Mouse (Mus musculus) lung, postnatal 14 days (tissue): ENCODE measurements around the gene Vwa5b1.

ENCODE experiments used
- DNase-seq: peaks from one replicate; pipeline ENCODE4 v3.0.0; 2021

Vwa5b1 gene

GRCm38 (mm10) chr4:138574800-138575606 is 60.7 kb downstream of the Vwa5b1 start:
- DNase-seq, result no peak

GRCm38 (mm10) chr4:138569928-138570327 is 65.8 kb downstream of the Vwa5b1 start:
- peak; percentile 12 for DNase-seq

DNA sequence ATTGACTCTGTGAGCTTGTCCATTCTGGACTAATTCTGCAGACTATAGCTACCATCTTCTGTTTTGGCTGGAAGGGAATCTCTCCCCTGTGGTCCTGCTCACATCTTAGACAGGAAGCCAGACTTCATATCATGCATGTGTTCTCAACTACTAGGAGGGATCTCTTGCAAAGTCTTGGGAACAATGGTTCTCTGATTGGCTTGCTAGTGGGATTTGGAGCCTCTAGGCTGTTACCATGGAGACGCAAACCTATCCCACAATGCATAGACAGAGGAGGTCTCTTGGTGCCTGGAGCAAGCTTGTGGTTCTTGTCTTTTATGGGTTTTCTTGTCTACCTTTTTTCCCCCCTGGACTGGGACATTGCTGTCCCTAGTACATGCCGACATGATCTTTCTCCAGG is 67.4 kb downstream of the Vwa5b1 start:
- DNase-seq, result no peak

DNA sequence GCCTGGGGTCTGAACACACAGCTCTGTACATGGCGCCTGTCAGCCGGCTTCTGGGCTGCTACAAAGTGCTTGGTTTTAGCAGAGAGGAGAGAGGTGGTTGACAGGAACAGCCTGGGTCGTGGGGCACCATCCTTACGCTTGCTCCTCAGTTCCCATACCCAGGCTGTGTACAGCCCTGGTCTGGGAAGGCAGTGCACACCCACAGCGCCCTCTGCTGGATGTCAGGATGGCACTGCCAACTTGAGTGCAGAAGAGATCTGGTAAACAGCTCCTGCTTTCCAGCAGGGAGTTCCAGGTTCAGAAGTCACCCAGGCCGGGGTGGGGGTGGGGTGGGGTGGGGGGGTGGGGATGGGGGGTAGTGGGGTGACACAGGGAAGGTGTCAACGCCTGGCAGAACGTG is 73.7 kb downstream of the Vwa5b1 start:
- peak; percentile 88 for DNase-seq

GRCm38 (mm10) chr4:138555531-138555930 is 80.2 kb downstream of the Vwa5b1 start:
- peak; percentile 54 for DNase-seq

- peak; percentile 8 for DNase-seq
These were observed 80.8 kb downstream of the Vwa5b1 start for GRCm38 (mm10) chr4:138554934-138555333.

GRCm38 (mm10) chr4:138554302-138554701 is 81.4 kb downstream of the Vwa5b1 start:
- no peak for DNase-seq

GRCm38 (mm10) chr4:138553516-138553933 is 82.2 kb downstream of the Vwa5b1 start:
- DNase-seq, result peak; percentile 19

GRCm38 (mm10) chr4:138553116-138553515 is 82.6 kb downstream of the Vwa5b1 start:
- DNase-seq, result no peak

- no peak for DNase-seq
These were observed 84.1 kb downstream of the Vwa5b1 start for GRCm38 (mm10) chr4:138551601-138552000.

DNA sequence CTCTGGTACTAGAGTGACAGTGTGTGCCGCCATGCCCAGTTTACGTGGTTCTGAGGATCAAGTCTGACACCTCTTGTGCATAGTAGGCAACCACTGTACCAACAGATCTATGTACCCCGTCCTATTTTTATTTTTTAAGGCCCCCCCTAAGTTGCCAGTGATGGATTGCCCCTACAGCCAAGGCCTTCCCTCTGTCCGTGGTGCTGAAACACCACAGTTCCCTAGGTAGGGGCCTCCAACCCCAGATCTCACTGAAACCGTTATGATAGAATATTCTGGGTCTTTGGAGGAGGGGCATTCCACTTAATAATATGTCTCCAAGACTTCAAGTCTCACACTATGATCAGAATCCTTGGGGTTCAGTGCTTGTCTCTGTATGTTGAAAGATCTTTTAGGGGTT is 85.1 kb downstream of the Vwa5b1 start:
- no peak for DNase-seq

DNA sequence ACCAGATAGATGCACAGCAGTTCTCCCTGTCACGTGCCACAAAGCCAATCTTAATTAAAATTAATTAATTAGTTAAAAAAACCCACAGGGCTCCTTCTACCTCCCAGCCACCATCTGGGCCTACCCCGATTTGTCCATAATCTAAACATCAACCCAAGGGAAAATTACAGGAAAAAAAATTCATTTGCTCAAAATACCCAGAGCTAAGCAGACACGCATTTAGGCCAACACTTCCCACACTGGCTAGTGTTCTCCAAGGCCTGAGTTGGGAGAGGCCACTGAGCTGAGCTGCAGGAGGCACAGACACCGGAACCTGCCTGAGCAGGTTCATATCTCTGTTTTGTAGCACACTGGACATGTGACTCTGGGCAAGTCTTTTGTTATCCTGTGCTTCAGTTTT is 86.7 kb downstream of the Vwa5b1 start:
- DNase-seq, result no peak

DNA sequence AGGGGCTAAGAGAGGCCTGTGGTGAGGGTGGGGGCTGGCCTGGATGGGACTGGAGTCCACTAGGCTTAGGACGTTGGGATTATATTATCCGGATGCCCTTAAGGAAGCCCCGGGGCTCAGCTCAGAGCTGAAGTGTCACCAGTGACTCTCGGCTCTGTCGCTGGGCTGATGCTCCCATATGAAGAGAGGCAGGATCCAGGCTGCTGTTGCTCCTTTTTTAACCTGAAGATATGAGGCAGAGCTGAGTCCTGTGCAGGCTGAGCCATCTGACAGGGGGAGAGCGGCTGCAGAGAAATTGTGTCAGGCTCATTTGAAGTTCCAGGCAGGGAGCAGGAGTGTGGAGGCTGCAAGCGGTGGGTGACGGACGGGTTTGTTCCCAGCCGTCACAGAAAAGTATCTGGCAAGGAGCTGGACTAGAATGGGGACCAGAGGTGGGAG is 87.5 kb downstream of the Vwa5b1 start:
- no peak for DNase-seq

DNA sequence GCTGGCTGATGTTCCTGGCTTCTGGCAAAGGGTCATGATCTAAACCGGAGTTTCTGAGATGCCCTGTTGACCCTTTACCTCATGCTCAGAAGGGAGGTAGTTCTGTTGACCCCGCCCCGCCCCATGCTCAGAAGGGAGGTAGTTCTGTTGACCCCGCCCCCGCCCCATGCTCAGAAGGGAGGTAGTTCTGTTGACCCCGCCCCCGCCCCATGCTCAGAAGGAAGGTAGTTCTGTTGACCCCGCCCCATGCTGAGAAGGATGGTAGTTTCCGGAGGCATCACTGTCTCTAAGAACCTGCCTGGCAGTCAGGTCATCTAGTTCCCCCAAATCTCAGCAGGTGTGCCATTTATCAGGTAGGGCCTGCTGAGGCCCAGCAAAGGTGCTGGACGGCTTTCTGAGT is 88.1 kb downstream of the Vwa5b1 start:
- DNase-seq, result no peak

DNA sequence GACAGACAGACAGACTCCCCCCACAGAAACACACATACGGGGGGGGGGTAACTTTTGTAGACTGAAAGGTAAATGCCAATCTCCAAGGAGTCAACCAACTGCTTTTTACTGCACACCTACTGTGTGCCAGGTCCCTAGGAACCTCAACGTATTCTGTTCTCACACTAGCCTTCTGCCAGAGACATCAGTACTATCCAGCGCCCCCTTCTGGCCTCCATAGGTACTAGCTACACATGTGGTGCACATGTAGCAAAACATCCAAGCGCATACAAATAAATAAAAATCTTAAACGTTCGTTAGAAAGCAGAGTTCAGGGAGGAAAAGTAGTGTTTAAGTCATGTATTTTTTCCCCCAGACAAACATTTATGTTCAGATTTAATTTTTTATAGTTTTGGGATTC is 88.6 kb downstream of the Vwa5b1 start:
- DNase-seq, result peak; percentile 31

GRCm38 (mm10) chr4:138546241-138546640 is 89.4 kb downstream of the Vwa5b1 start:
- DNase-seq, result no peak

- peak; percentile 61 for DNase-seq
These were observed 92.5 kb downstream of the Vwa5b1 start for GRCm38 (mm10) chr4:138543177-138543576.

DNA sequence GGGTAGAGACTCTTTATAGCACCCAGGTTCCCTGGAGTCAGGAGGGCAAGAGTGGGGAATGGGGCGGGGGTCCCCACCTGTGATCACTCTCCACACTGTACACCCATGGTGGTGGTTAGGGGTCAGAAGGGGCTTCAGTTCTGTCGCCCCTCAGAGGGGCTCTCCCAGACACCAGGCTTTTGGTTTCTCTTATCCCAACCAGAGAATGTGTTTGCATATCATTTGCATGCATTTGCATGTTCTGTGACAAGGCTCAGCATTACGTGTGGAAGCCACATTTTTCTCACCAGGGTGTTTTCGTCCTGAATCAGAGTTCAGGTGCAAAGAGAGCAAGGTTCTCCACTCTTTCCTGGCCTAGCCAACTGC is 97.6 kb downstream of the Vwa5b1 start:
- DNase-seq, result no peak

GRCm38 (mm10) chr4:138537210-138538083 is 98.2 kb downstream of the Vwa5b1 start:
- peak; percentile 24 for DNase-seq

- no peak for DNase-seq
These were observed 100.1 kb downstream of the Vwa5b1 start for GRCm38 (mm10) chr4:138535610-138536009.

GRCm38 (mm10) chr4:138533877-138534276 is 101.8 kb downstream of the Vwa5b1 start:
- DNase-seq, result no peak

DNA sequence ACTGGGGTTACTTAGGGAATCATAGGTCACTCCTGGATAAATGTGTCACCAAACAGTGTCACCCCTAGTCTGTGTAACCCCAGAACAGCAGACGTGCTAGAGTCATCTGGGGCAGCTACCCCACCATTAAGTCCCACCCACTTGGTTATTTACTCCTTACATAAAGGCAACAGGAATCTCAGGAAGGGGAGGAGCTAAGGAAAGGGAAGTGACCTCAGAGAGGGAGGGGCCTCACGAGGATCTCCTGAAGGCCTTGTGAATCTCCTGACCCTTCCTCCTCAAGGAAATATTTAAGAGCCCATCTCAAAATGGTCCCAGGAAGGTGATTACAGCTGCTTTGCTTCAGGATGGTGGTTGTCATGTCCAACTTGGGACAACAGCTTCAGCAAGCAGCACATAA is 103.9 kb downstream of the Vwa5b1 start:
- no peak for DNase-seq

DNA sequence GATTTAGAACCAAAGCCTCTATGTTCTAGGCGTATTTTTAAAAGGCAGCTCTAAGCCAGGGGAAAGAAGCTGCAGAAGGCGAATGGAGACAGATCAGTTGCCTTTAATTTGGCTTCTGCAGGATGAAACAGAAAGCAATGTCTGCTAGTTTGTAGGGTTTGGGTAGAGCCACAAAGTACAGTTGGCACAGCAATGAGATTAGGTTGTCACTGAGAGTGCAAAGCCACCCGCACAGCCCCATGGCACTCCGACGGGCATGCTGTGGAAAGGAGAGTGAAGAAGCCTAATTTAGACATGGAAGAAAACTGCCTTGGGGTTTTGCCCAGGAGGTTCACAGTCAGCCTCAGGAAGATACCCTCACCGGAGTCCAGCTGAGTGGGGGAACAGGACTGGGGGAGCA is 105.7 kb downstream of the Vwa5b1 start:
- DNase-seq, result no peak

GRCm38 (mm10) chr4:138525684-138526083 is 110.0 kb downstream of the Vwa5b1 start:
- no peak for DNase-seq
